Mouse (Mus musculus): ENCODE measurements around the gene Zfhx3.

- TF ChIP-seq CTCF (IDR thresholded peaks at IDR 0.05; ENCODE audit: low read depth) (no peak), EP300 (IDR thresholded peaks at IDR 0.05; ENCODE audit: low read depth) (no peak)
These were observed 783.2 kb downstream of the Zfhx3 start for GRCm38 (mm10) chr8:108725631-108726030.

Data from liver, embryonic 14.5 days (tissue).